Mouse (Mus musculus) left cerebral cortex, adult 18-20 months (tissue): ENCODE measurements around the gene Wdfy3. TPM values are rescaled to one million over a fixed set of nuclear protein-coding genes. Genes with fewer than 3 reads are reported as not detected.

Experiments used
- DNase-seq, 2 experiments: peaks; one replicate each; pipeline ENCODE4 v3.0.0; 2021 to 2022; ENCODE audit warnings: low spot score in 2 of 2, mixed read lengths in 1 of 2
- total RNA-seq, 2 experiments: library from RNA; stranded (reverse); gene quantifications; 2 replicates each; pipeline ENCODE4 v1.2.3; 2021

Wdfy3 gene
- total RNA-seq, 2 experiments from 2014 or later, result 127 TPM

DNA sequence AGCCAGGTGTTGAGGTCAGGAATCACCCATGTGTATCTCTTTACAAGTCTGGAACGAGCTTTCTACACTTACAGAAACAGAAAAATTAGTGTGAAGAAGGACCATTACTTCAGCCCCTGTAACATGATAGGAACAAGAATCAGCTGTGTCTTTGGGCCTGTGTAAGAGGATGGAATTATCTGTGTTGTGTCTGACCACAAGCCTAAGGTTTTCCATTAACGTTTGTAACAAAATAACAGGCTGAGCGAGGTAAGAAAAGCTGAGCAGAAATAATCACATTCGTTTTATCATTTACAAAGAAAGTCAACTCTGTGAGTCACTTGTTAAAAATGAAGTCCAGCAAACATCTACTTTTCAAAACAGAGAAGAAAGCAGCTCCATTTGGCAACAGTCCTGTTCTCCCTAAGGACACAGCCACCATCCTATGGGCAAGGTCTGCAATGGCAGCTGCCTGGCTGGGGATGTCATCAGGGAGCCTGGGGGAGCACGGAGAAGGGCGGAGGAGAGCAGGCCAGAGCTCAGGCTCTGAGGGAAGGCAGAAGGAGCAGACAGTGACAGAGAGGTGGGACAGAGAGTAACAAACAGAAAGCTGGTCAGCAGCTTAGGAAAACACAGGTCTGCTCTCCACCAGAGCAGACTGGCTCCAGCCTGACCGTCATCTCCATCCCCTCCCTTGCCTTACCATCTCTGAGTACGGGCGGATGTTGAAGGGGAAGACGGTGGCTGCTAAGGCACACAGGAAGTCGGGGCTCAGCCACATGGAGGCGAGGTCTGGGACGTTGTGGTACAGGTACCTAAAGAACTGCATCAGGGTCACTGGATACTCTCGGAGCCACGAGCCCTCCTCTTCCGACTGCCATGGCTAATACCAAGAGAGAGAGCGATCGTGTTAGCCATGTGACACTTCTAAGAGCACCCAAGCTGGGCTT, 173.7 kb downstream of the Wdfy3 start:
- DNase-seq, result no peak

DNA sequence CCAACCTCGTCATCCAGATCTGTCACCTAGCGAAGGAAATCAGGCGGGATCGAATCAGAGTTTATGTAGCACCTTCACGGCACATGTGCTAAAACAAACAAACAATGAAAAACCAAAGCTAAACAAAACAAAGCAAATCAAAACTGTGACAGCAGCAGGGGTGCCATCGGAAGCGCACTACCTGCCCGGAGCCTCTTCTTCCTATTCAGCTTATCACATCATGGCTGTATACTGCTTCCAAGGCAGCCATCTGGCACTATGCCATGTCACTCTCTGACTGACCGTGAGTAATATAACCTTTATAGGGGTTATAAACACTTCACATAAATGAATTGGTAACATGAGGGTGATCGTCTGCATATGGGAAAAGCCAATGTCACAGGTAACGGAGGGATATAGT, 174.6 kb downstream of the Wdfy3 start:
- no peak for DNase-seq

DNA sequence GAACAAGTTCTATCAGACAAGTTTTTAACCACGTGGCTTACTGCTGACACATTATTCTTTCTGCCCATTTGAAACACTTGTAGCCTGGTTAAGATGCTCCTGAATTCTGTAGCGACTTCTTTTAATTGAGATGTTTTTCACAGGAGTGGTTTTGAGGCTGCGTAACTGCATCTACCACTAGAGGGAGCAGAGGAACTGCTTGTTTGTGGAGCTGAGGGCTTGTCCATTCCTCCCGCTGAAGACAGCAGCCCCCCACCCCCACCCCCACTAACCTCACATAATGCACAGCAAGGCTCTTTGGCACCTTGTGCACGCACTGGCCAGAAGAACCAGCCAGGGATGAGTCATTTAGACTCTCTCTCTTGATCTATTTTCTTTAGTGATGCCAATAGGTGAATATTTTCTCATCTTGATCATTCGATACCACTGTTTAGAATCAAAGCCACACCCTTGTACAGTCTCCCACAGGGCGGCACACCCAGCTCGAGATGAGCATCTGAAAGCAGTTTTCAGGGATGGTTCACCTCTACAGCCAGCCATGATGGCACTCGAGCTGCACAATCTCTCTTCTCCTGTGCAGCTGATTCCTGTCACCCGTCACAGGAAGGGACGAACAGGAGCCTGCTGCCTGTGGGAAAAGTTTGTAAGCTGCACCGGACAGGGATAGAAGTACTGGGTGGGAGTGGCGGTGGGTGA, 175.8 kb downstream of the Wdfy3 start:
- DNase-seq, result peak in 1 of 2 experiments; percentile 50

DNA sequence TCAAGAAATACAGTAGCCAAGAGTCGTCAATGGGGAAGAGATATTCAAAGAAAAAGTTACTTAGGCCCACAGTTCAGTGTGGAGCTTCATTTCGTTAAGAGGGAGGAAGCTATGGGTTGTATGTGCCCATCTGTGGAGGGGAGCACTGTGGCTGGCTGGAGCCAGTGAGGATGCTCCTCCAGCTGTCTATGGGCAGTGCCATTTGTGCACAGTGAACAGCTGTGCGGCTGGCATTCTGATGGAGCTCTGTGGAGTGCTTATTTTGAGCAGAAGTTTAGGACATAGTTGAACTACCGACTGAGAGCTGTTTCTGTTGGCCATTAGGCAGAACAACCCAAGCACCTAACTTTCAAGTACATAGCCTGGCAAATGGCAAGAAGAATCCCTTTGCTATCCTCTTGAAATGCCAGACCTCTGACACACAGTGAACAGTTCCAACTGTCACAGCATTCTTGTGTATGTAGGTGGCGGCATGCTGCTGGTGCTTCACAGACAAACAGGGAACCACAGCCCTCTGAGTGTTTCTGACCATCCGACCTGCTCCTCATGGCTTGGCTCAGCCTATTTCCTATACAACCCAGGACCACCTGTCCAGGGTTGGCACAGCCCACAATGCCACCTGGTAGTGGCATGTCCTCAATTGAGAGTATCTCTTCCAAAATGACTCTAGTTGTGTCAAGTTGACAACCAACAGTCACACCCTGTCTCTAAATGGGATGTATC, 177.9 kb downstream of the Wdfy3 start:
- no peak for DNase-seq

DNA sequence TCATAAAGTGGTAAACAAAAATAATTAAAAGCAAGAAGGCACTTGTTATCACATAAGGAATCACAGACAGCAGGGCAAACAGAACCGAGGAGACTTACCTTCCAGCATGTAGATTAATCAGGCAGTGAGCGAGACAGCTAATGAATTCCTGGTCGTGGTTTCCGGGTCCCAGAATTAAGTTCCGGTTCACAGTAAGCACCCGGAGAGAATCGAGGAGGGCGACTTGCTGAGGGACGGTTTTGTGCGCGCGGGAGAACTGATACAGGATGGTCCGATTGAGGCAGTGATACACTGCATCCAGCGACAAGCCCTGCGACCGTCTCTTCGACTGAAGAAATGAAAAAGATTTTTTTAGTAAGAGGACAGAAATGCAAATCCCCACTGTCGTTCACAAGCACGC, 181.7 kb downstream of the Wdfy3 start:
- DNase-seq, result no peak

DNA sequence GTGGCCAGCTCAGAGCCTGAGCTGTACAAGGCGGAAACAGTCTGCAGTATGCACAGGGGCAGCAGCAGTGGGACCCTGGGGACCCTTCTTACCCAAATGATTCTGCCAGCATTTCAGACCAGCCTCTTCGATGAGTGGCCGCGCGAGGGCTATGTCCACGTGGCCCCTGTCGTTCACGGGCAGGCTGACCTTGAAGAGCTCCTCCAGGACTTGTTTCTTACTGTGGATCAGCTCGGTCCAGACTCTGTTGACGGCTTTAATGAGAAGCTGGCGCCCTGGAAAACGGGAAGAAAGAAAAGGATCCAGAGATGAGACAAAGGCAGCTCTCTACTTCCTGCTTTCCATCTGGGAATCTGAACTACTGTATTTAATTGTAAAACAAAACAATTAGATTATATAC, 184.7 kb downstream of the Wdfy3 start:
- no peak for DNase-seq

DNA sequence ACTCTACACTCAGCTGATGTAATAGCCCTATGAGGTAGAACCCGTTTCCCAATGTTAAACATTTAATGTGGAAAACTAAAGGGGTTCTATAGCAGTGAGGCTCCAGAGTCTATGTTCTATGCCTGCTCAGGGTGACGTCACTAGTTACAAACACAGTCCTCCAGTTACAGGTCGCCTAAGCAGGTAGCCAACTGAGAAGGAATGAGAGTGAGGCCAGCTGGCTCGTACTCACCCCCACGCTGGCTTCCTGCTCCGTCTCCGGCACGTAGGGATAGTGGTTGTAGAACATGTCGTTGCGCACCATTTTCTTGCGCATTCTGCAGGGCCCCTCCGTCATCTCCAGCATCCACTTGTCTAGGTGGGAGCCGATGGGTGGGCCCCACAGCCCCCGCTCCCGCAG, 187.5 kb downstream of the Wdfy3 start:
- DNase-seq, result no peak

DNA sequence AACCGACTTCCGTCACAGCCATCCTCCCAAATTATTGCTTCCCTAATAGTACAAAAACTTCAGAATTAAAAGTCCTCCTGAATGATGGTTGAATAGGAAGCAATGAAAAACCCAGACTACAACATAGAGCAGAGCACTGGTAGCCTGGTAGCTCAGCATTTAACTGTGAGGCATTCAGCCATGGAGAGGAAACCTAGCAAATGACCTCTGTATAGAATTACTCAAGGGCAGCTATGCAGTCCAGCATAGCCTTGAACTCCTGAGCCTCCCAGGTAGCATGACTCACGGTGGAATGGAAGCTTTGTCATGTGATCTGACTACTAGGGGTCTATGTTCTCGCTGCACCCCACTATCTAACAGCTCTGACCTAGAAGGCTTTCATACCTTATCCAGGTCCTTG, 189.8 kb downstream of the Wdfy3 start:
- no peak for DNase-seq

DNA sequence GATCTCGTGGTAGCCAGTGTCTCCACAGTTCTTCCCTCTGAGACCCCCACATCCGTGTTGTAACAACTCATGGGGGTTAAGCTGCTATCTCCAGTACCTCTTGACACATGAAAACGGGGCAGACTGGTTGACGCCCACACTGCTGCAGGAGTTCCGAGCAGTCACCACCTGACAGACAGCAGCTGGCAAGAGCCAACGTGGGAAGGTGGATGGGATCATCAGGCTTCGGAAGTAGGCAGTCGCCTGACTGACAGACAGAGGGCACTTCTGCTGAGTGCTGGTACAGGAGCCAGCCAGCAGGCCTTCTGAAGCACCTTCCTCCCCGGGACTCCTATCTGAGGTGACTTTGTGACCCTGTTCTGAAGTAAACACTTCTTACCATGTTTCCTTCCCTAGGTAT, 191.3 kb downstream of the Wdfy3 start:
- peak; percentile 36 to 64 for DNase-seq

DNA sequence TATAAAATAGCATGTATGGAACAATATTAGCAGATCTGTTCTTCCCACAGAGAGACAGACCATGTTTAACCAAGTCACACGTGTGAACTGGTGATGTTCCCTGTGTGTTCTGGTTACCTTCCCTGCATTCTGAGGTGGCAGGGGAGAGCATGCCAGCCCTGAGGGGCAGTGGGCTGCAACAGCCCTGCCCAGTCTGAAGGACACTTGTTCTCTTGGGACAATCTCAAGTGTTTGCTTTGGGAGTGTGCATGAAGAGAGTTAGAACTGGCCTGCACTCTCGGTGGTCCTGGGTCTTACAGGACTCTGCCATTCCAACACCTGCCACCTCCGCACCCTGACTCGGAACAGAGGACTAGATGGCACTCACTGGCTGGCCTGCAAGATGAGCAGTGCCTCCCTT, 193.5 kb downstream of the Wdfy3 start:
- no peak for DNase-seq

DNA sequence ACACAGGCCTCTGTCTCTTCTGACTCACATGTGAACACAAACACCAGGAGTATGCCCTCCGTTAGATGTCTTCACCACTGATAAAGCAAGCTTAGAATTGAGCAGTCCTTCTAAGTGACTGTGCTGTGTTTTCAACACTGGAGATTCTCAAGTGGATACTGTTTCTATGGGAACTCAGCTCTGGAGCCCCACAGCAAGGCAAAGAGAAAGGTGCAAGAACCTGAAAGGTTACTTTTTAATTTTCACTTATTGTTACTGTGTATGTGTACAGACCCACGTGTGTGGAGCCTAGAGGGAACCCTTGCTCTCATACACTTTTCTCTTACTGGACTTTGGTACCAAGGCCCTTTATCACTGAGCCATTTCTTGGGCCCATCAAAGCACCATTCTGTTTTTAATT, 203.0 kb downstream of the Wdfy3 start:
- DNase-seq, result no peak

DNA sequence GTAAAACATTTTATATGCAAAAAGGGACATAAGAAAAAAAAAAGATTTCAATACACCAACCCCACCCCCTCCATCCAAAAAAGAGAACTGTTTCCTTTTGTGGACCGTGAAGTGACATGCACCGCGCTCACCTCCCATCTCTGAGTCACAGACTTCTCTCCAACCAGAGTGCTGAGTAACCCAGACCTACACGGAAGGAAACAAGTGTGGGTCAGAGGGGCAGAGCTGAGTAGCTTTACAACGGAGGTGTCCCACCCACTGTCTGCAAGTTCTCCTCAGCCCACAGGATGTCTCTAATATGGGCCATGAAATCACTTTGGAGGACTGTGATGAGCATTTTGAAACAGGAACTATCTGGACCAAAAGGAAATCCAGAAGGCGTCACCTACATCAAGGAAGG, 205.8 kb downstream of the Wdfy3 start:
- no peak for DNase-seq

DNA sequence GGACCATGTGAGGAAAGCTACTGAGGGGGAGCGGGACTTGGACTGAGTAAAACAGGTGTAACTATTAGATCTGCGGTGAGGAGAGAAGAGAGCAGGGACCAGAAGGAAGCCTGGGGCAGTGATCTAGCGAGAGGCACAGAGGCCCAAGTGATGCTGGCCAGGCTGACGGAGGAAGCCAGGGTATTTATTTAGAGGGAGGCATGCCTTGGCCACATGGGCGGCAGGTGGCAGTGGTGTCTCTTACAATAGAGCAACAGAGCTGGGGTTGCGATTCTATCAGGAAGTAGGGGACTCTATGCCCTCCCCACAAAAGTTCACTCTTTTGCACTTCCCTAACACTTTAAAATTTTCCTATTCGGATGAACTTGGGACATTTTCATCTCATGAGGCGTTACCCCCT, 207.1 kb downstream of the Wdfy3 start:
- no peak for DNase-seq

DNA sequence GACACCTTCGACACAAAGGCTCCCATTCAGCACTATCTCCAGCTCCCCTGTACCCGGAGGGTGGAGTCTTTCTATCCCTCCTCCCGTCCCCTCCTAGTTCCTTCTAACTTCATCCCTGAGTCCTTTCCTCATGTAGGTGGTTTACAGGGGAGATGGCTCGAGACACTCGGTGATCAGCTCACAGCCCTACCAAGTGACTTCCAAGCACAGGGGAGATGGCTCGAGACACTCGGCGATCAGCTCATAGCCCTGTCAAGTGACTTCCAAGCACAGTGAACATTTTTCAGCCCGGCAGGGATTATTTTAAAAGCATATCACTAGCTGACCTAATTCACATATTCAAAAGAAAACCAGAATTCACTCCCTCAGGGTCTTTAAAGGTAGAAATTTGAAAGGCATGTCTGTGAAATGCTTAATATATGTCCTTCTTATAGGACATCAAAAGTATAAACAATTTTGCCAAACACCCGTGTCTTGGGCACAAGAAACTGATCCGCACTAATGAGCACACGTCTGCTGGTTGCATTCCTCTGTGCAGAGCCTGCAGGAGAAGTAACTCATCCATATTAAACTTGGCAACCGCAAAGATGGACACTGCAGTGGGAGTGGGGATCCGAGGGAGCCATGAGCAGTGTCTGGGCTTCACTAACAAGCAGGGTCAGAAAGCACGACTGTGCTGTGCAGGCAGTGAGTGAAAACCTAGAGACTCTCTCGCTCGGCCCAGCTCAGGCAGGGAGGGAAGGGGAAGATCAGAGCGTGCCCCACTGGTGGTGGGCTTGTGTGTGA, 207.7 kb downstream of the Wdfy3 start:
- DNase-seq, result no peak

DNA sequence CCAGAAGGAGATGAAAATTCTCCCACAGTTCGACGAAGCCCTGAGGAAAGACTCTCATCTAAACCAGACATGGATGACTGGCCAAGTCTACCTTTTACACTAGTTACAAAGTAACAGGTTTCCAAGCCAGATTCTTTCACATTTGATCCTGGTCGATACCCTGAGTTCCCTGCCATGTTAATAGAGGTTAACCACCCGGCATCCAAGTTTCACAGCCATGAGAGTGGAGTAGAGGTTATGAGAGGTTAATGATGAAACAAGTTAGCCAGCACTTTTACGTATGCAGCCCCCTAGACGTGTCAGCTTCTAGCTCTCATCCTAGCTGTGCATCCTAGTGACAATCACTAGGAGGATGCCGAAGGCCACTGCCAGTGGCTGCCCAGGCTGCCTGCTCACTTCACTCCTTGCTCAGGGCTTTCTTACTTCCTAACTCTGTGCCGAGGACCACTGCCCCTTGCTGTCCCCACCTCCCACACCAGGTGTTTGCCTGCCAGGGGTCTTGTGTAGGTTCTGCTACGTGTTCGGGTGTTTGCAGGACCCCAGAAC, 210.8 kb downstream of the Wdfy3 start:
- no peak for DNase-seq

DNA sequence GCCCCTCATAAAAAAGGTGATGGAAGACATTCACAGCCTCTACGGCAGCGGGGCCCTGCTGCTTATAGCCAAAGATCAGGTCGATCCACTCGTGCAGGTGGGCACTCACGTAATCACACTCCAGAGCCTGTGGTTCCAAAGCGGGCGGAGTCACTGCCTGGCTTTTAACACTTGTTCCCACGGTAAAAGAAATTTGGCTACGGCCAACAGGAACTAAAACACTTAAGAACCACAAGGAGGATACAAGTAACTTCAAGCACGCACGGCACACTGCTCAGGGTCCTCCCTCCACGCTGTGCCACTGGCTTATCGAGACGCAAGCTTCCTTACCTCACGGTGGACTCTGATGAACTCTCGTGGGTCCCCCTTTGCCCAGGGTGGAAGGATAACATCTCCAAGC, 214.2 kb downstream of the Wdfy3 start:
- DNase-seq, result no peak

DNA sequence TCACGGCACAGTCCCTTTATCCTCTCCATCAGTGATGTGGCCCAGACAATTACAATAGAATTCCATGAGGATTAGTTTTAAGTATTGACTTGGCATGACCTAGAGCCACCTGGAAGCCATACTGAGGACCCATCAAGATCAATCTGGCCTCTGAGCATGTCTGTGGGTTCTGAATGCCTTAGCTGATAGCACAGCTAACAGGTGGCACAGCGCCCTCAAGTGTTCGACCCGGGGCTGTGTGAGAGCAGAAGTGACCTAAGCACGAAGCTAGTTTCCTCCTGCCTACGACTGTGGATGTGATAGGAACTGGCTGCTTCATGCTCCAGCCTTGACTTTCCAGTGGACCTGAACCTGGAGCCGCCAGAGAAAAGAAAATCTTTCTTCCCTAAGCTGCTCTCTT, 215.1 kb downstream of the Wdfy3 start:
- DNase-seq, result no peak

DNA sequence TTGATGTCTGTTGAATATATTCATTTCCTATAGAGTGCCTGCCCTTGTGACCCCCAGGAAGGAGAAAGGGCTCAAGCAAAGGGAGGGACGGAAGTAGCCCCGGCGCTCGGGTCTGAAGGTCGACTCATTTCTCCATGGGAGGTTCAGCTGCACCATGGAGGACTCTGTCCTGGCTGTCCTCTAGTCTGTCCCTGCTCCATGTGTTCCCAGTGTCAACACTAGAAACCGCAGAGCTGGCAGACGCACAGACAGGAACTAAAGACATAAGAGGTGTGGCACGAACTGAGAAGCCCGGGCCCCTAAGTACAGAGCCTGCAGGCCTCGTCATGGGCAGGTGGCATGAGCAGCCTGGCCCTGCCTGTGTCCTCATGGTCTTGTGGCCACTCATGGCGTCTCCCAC, 215.6 kb downstream of the Wdfy3 start:
- DNase-seq, result no peak

DNA sequence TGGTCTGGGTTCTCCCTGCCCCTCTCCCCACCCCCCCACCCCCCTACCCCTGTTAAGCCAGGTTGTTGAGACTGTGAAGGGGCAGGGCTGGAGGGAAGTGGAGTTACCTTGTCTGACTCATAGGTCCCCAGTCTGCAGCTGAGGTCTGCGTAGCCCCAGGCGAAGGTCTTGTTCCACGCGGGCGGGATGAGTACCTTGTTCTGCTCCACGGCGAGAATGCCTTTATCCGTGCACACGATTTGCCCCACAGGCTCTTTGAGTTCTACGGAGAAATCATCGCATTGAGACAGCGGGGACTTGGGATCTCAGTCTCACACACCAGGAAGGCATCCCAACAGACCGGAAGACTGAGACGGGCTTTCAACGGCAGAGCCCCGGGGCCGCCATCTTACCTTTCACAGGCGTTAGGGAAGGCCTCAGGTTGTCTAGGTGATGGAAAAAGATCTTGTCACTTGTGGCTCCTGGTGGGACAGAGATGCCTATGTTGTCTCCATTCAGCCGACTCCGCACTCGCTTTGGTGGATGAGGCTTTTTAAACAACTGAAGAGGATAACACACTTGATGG, 217.5 kb downstream of the Wdfy3 start:
- DNase-seq, result no peak

DNA sequence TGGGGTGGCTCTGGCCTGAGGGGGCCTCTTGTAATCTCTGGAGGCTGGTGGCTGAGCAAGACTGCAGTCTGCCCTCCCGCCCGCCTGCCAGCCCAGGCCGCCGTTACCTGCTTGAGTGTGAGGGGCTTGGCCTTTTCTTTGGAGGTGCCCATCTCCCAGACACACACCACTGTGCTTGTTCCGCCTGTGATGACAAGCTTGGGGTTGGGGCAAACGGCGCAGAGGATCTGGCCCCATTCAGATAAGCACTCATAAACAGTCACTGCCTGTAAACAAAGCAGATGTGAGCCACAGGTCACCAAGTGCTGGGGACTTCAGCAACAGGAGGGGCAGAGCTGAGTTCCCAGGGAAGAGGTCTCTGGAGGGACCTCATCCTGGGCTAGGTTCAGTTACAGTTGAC, 218.6 kb downstream of the Wdfy3 start:
- DNase-seq, result no peak

DNA sequence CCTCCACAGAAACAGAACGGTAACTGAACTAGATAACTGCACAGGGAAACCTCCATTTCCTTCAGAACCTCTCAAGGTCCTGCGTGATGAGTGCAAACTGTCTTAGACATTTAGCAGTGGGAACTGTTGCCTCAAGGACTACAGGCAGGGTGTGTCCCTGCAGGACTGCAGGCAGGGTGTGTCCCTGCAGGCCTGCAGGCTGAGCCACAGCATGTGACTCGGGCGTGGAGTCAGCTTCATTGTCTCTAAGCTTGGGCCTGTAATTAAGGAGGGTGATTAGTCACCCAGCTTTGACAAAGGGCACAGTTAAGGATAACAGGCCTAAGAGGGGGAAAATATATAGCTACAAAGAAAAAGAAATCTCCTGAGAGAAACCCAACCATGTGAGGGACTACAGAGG, 222.0 kb downstream of the Wdfy3 start:
- no peak for DNase-seq
